Mouse (Mus musculus): ENCODE results near the gene Tenm2. TPM values are rescaled to one million over a fixed set of nuclear protein-coding genes. Genes with fewer than 3 reads are reported as not detected.

The Tenm2 gene
- polyA plus RNA-seq, 1 experiment from 2014 or later: 1.9 TPM

GRCm38 (mm10) chr11:37222737-37223136 lies 13.0 kb downstream of the Tenm2 start:
- no peak overlapping the region for H3K9ac ChIP-seq (ENCODE audit: low read length)
- ATAC-seq (ENCODE audit: insufficient read depth, low FRiP score): no peak

GRCm38 (mm10) chr11:37222056-37222455 lies 13.7 kb downstream of the Tenm2 start:
- H3K27ac ChIP-seq (ENCODE audit: low read length): no peak overlapping the region
- no peak overlapping the region for H3K4me2 ChIP-seq (ENCODE audit: low read depth, low read length)
- H3K4me3 ChIP-seq (replicated peaks; ENCODE audit: low read length): no peak overlapping the region
- WGBS: 76% methylated on average over 2 of the region's 2 CpGs
- H3K4me1 ChIP-seq (ENCODE audit: control insufficient read depth, insufficient read depth, low read length): no peaks in the 10 kb centered on the region
- no peaks in the 10 kb centered on the region for H3K36me3 ChIP-seq (ENCODE audit: control insufficient read depth, insufficient read depth, low read length)
- no peak for ATAC-seq (ENCODE audit: insufficient read depth, low FRiP score)
- no peaks in the 10 kb centered on the region for H3K9me3 ChIP-seq (replicated peaks; ENCODE audit: control insufficient read depth, low read length)
- H3K9ac ChIP-seq (ENCODE audit: low read length): no peak overlapping the region
- no peaks in the 10 kb centered on the region for H3K27me3 ChIP-seq (ENCODE audit: control insufficient read depth, insufficient read depth, low read length)

More at GRCm38 (mm10) chr11:37222737-37223136, 13.0 kb downstream of the Tenm2 start:
- no peaks in the 10 kb centered on the region for H3K9me3 ChIP-seq (replicated peaks; ENCODE audit: control insufficient read depth, low read length)
- 60% methylated on average over 2 of the region's 2 CpGs for WGBS
- H3K4me1 ChIP-seq (ENCODE audit: control insufficient read depth, insufficient read depth, low read length): no peaks in the 10 kb centered on the region
- H3K27me3 ChIP-seq (ENCODE audit: control insufficient read depth, insufficient read depth, low read length): no peaks in the 10 kb centered on the region
- H3K36me3 ChIP-seq (ENCODE audit: control insufficient read depth, insufficient read depth, low read length): no peaks in the 10 kb centered on the region
- H3K4me2 ChIP-seq (ENCODE audit: low read depth, low read length): no peak overlapping the region
- no peak overlapping the region for H3K4me3 ChIP-seq (replicated peaks; ENCODE audit: low read length)
- H3K27ac ChIP-seq (ENCODE audit: low read length): no peak overlapping the region

DNA sequence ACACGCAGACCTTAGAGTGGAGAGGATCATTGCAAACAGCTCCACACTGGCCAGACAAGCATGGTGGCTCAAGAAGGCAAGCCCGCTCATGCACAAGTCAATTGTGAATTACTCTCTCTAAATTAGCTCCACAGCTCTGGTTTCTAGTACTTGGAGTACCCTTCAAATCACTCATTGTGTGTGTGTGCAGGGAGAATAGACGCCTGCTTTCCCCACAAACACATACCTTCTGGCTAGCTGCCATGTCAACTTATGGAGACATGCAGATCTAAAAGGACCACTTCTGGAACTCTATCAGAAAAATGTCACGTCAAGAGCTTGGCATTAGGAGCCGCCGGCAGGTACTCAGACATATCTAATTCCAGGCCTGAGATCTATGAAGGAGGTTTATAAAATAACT lies 14.8 kb downstream of the Tenm2 start:
- no peaks in the 10 kb centered on the region for H3K27me3 ChIP-seq (ENCODE audit: control insufficient read depth, insufficient read depth, low read length)
- H3K9me3 ChIP-seq (replicated peaks; ENCODE audit: control insufficient read depth, low read length): no peaks in the 10 kb centered on the region
- no peak overlapping the region for H3K27ac ChIP-seq (ENCODE audit: low read length)
- H3K4me1 ChIP-seq (ENCODE audit: control insufficient read depth, insufficient read depth, low read length): no peaks in the 10 kb centered on the region
- H3K4me3 ChIP-seq (replicated peaks; ENCODE audit: low read length): no peak overlapping the region
- no peak overlapping the region for H3K9ac ChIP-seq (ENCODE audit: low read length)
- 79% methylated on average over 6 of the region's 6 CpGs for WGBS
- H3K4me2 ChIP-seq (ENCODE audit: low read depth, low read length): no peak overlapping the region
- ATAC-seq (ENCODE audit: insufficient read depth, low FRiP score): no peak
- no peaks in the 10 kb centered on the region for H3K36me3 ChIP-seq (ENCODE audit: control insufficient read depth, insufficient read depth, low read length)

- WGBS: 11% methylated on average over 3 of the region's 3 CpGs
Observed at GRCm38 (mm10) chr11:37186132-37186531, 49.6 kb downstream of the Tenm2 start.

DNA sequence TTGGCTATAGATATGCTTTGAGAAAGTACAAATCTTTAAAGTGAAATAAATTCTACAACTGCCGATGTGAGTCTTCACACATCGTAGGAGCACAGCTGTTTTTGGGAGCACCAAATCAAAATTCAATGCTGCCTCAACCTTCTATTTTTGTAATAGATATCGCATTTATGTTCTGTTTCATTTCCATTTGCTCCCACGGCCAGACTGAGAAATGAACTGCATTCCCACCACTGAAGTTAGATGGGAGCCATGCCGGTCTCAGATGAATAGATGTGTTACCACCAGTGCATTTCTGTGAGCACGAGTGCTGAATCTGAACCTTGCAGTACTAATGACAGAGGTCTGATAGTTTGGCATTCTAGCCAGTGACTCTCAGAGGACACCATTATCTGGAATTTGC lies 58.3 kb downstream of the Tenm2 start:
- H3K27ac ChIP-seq (ENCODE audit: low read length): no peak overlapping the region
- ATAC-seq (ENCODE audit: insufficient read depth, low FRiP score): no peak
- 82% methylated on average over 6 of the region's 6 CpGs for WGBS
- H3K4me1 ChIP-seq (ENCODE audit: control insufficient read depth, insufficient read depth, low read length): peaks cover 3% of the 10 kb centered on the region; the same call in 1 of the 2 replicates
- H3K4me3 ChIP-seq (replicated peaks; ENCODE audit: low read length): no peak overlapping the region
- no peaks in the 10 kb centered on the region for H3K9me3 ChIP-seq (replicated peaks; ENCODE audit: control insufficient read depth, low read length)
- no peak overlapping the region for H3K9ac ChIP-seq (ENCODE audit: low read length)
- no peak overlapping the region for H3K4me2 ChIP-seq (ENCODE audit: low read depth, low read length)
- no peaks in the 10 kb centered on the region for H3K36me3 ChIP-seq (ENCODE audit: control insufficient read depth, insufficient read depth, low read length)
- H3K27me3 ChIP-seq (ENCODE audit: control insufficient read depth, insufficient read depth, low read length): no peaks in the 10 kb centered on the region

More at GRCm38 (mm10) chr11:37186132-37186531, 49.6 kb downstream of the Tenm2 start:
- no peak overlapping the region for H3K4me2 ChIP-seq (ENCODE audit: low read depth, low read length)
- H3K9me3 ChIP-seq (replicated peaks; ENCODE audit: control insufficient read depth, low read length): no peaks in the 10 kb centered on the region
- H3K4me1 ChIP-seq (ENCODE audit: control insufficient read depth, insufficient read depth, low read length): no peaks in the 10 kb centered on the region
- no peak overlapping the region for H3K9ac ChIP-seq (ENCODE audit: low read length)
- no peaks in the 10 kb centered on the region for H3K27me3 ChIP-seq (ENCODE audit: control insufficient read depth, insufficient read depth, low read length)
- no peak overlapping the region for H3K4me3 ChIP-seq (replicated peaks; ENCODE audit: low read length)
- ATAC-seq (ENCODE audit: insufficient read depth, low FRiP score): no peak
- no peaks in the 10 kb centered on the region for H3K36me3 ChIP-seq (ENCODE audit: control insufficient read depth, insufficient read depth, low read length)
- H3K27ac ChIP-seq (ENCODE audit: low read length): no peak overlapping the region

- no peak overlapping the region for H3K9ac ChIP-seq (ENCODE audit: low read length)
- no peaks in the 10 kb centered on the region for H3K4me1 ChIP-seq (ENCODE audit: control insufficient read depth, insufficient read depth, low read length)
Observed at GRCm38 (mm10) chr11:37153933-37154880, 81.6 kb downstream of the Tenm2 start.

GRCm38 (mm10) chr11:37153382-37153781 lies 82.4 kb downstream of the Tenm2 start:
- no peaks in the 10 kb centered on the region for H3K36me3 ChIP-seq (ENCODE audit: control insufficient read depth, insufficient read depth, low read length)
- no peaks in the 10 kb centered on the region for H3K9me3 ChIP-seq (replicated peaks; ENCODE audit: control insufficient read depth, low read length)
- 71% methylated on average over 5 of the region's 5 CpGs for WGBS
- no peak overlapping the region for H3K27ac ChIP-seq (ENCODE audit: low read length)
- H3K4me3 ChIP-seq (replicated peaks; ENCODE audit: low read length): no peak overlapping the region
- ATAC-seq (ENCODE audit: insufficient read depth, low FRiP score): no peak
- H3K9ac ChIP-seq (ENCODE audit: low read length): no peak overlapping the region
- no peak overlapping the region for H3K4me2 ChIP-seq (ENCODE audit: low read depth, low read length)
- H3K27me3 ChIP-seq (ENCODE audit: control insufficient read depth, insufficient read depth, low read length): no peaks in the 10 kb centered on the region
- no peaks in the 10 kb centered on the region for H3K4me1 ChIP-seq (ENCODE audit: control insufficient read depth, insufficient read depth, low read length)

More at GRCm38 (mm10) chr11:37153933-37154880, 81.6 kb downstream of the Tenm2 start:
- Histone ChIP-seq H3K27me3 (ENCODE audit: control insufficient read depth, insufficient read depth, low read length) (no peaks in the 10 kb centered on the region), H3K9me3 (replicated peaks; ENCODE audit: control insufficient read depth, low read length) (no peaks in the 10 kb centered on the region), H3K27ac (ENCODE audit: low read length) (no peak overlapping the region), H3K4me2 (ENCODE audit: low read depth, low read length) (no peak overlapping the region), H3K4me3 (replicated peaks; ENCODE audit: low read length) (no peak overlapping the region), H3K36me3 (ENCODE audit: control insufficient read depth, insufficient read depth, low read length) (no peaks in the 10 kb centered on the region)
- ATAC-seq (ENCODE audit: insufficient read depth, low FRiP score): no peak
- 53% methylated on average over 13 of the region's 13 CpGs for WGBS

- no peaks in the 10 kb centered on the region for H3K36me3 ChIP-seq (ENCODE audit: control insufficient read depth, insufficient read depth, low read length)
- ATAC-seq (ENCODE audit: insufficient read depth, low FRiP score): no peak
- H3K4me1 ChIP-seq (ENCODE audit: control insufficient read depth, insufficient read depth, low read length): no peaks in the 10 kb centered on the region
- 60% methylated on average over 1 of the region's 1 CpGs for WGBS
- no peak overlapping the region for H3K4me2 ChIP-seq (ENCODE audit: low read depth, low read length)
- no peaks in the 10 kb centered on the region for H3K9me3 ChIP-seq (replicated peaks; ENCODE audit: control insufficient read depth, low read length)
- no peak overlapping the region for H3K4me3 ChIP-seq (replicated peaks; ENCODE audit: low read length)
- H3K27ac ChIP-seq (ENCODE audit: low read length): no peak overlapping the region
- H3K27me3 ChIP-seq (ENCODE audit: control insufficient read depth, insufficient read depth, low read length): no peaks in the 10 kb centered on the region
- no peak overlapping the region for H3K9ac ChIP-seq (ENCODE audit: low read length)
Observed at GRCm38 (mm10) chr11:37150011-37150410, 85.8 kb downstream of the Tenm2 start.

DNA sequence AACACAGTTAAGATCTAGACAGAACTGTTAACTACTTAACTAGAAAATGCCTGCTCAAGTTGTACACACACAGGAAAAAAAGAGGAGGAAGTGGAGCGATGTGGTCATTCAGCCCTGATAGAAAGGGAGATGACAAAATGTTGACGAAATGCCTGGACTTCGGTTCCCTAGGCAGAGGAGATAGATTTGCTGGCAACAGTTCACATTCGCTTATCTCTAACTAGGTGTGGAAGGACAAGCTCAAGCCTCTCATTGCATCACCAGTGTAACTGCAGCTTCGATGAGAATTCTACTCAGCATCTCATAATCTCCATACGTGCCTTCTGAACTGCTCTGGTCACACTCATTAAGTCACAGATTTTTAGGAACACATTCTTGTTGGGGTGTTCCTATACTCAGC lies 91.8 kb downstream of the Tenm2 start:
- Histone ChIP-seq H3K27ac (ENCODE audit: low read length) (no peak overlapping the region), H3K27me3 (ENCODE audit: control insufficient read depth, insufficient read depth, low read length) (no peaks in the 10 kb centered on the region), H3K9ac (ENCODE audit: low read length) (no peak overlapping the region), H3K9me3 (replicated peaks; ENCODE audit: control insufficient read depth, low read length) (no peaks in the 10 kb centered on the region), H3K4me2 (ENCODE audit: low read depth, low read length) (no peak overlapping the region), H3K4me3 (replicated peaks; ENCODE audit: low read length) (no peak overlapping the region), H3K36me3 (ENCODE audit: control insufficient read depth, insufficient read depth, low read length) (no peaks in the 10 kb centered on the region), H3K4me1 (ENCODE audit: control insufficient read depth, insufficient read depth, low read length) (no peaks in the 10 kb centered on the region)
- no peak for ATAC-seq (ENCODE audit: insufficient read depth, low FRiP score)
- 60% methylated on average over 6 of the region's 6 CpGs for WGBS
